Mouse (Mus musculus) adrenal gland, adult 18-20 months (tissue): Measurements from ENCODE around the gene Rcan1. TPM values are rescaled to one million over a fixed set of nuclear protein-coding genes. Genes with fewer than 3 reads are reported as not detected.

Experiments
- DNase-seq, 2 experiments: peaks; one replicate each; pipeline ENCODE4 v3.0.0; 2021 to 2022; ENCODE audit warnings: low spot score in 2 of 2
- total RNA-seq, 2 experiments: library from RNA; stranded (reverse); gene quantifications; 1 replicate in 1 of 2; 2 replicates in 1 of 2; pipeline ENCODE4 v1.2.3; 2021

Rcan1 gene
- total RNA-seq, 2 experiments from 2014 or later: 14.8 to 26.7 TPM

GRCm38 (mm10) chr16:92404141-92404540 is 66.5 kb downstream of the Rcan1 start:
- no peak for DNase-seq

- no peak for DNase-seq
Observed at GRCm38 (mm10) chr16:92403069-92403468, 67.6 kb downstream of the Rcan1 start.

- DNase-seq: no peak
Observed at GRCm38 (mm10) chr16:92402216-92402615, 68.5 kb downstream of the Rcan1 start.

GRCm38 (mm10) chr16:92401206-92401605 is 69.5 kb downstream of the Rcan1 start:
- no peak for DNase-seq

- peak; percentile 74 to 78 for DNase-seq
Observed at GRCm38 (mm10) chr16:92399490-92400458, 70.9 kb downstream of the Rcan1 start.

GRCm38 (mm10) chr16:92398574-92399118 is 72.0 kb downstream of the Rcan1 start:
- DNase-seq: no peak

- no peak for DNase-seq
Observed at GRCm38 (mm10) chr16:92397745-92398573, 72.7 kb downstream of the Rcan1 start.

- DNase-seq: no peak
Observed at GRCm38 (mm10) chr16:92393732-92394131, 76.9 kb downstream of the Rcan1 start.

GRCm38 (mm10) chr16:92387692-92388091 is 83.0 kb downstream of the Rcan1 start:
- DNase-seq: no peak

GRCm38 (mm10) chr16:92385062-92385461 is 85.6 kb downstream of the Rcan1 start:
- DNase-seq: peak; percentile 80 to 88

GRCm38 (mm10) chr16:92383412-92383811 is 87.3 kb downstream of the Rcan1 start:
- no peak for DNase-seq

- DNase-seq: no peak
Observed at GRCm38 (mm10) chr16:92382508-92382907, 88.2 kb downstream of the Rcan1 start.

GRCm38 (mm10) chr16:92381092-92381491 is 89.6 kb downstream of the Rcan1 start:
- DNase-seq: no peak

- DNase-seq: no peak
Observed at GRCm38 (mm10) chr16:92376976-92377375, 93.7 kb downstream of the Rcan1 start.

- no peak for DNase-seq
Observed at GRCm38 (mm10) chr16:92371623-92372022, 99.0 kb downstream of the Rcan1 start.

GRCm38 (mm10) chr16:92369260-92369659 is 101.4 kb downstream of the Rcan1 start:
- DNase-seq: no peak

GRCm38 (mm10) chr16:92365477-92365876 is 105.2 kb downstream of the Rcan1 start:
- no peak for DNase-seq

- no peak for DNase-seq
Observed at GRCm38 (mm10) chr16:92360711-92361110, 110.0 kb downstream of the Rcan1 start.

GRCm38 (mm10) chr16:92359229-92359628 is 111.4 kb downstream of the Rcan1 start, which contains the start of gene Kcne1:
TSS of gene Kcne1 (minus strand) at chr16:92359468.
- DNase-seq: no peak

- no peak for DNase-seq
Observed at GRCm38 (mm10) chr16:92358734-92359133, 111.9 kb downstream of the Rcan1 start.

- DNase-seq: no peak
Observed at GRCm38 (mm10) chr16:92357566-92357965, 113.1 kb downstream of the Rcan1 start.
